Mouse (Mus musculus) large intestine, adult 2 months (tissue): ENCODE data around the gene Tbx1. TPM values are rescaled to one million over a fixed set of nuclear protein-coding genes. Genes with fewer than 3 reads are reported as not detected.

Experiments
- DNase-seq: peaks from one replicate; pipeline ENCODE4 v3.0.0-alpha.2; 2012; ENCODE audit warnings: low read depth, low spot score
- WGBS: fragments of 180-500 bp; shearing (Covaris S2); methylation state at CpG from one replicate; pipeline ENCODE4 v1.1.7; 2018; 5-methylcytosine and 5-hydroxymethylcytosine counted together
- polyA plus RNA-seq: library from polyadenylated mRNA; depleted of rRNA; stranded (reverse); fragments of >200 nt; gene quantifications from 2 replicates; pipeline ENCODE4 v1.2.3, GENCODE M21; 2012

Tbx1 gene
- polyA plus RNA-seq, 1 experiment: 0.99 TPM

GRCm38 (mm10) chr16:18623751-18624540 lies 33.5 kb upstream of the Tbx1 start:
- DNase-seq: no peak
- 85% methylated on average over 15 of the region's 15 CpGs for WGBS

DNA sequence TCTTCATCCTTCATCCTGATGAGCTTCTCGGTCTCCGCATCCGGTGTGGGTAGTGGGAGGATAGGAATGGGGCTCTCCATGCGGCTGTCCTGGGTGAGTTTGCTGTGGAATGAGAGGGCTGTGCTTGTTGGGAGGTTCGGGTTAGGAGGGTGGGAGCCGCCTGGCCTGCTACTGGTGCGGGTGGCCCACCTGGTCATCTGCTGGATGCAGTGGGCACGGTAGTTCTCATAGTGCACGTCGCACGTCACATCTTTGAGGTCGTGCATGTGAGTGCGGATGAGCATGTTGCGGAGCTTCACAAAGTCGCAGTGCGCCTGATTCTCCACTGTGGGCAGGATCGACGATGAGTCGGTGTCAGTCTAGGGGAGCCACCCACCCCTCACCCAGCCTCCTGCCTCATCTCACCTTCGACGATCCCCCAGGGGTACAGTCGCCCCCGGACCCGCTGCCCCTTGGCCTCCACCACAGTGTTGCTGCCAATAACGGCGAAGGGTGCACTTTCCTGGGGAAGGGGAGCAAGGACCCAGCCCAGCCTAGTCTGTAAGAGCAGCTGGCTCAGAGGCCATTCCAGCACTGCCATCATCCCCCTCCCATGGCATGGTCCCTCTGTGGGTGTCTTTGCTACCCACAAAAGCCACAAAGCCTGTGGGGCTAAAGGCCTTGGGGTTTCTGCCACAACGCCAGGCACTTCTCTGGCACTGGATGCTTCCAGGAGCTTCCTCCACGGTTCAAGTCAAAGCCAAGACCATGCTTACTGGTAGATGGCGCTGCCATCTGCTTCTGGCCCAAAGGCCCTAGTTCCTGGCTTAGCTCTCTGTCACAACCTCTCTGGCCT lies 32.7 kb upstream of the Tbx1 start:
- no peak for DNase-seq
- WGBS: 82% methylated on average over 29 of the region's 29 CpGs

GRCm38 (mm10) chr16:18622019-18622418 lies 31.5 kb upstream of the Tbx1 start, which contains the start of gene Gp1bb:
Gene Gp1bb, minus strand, starts transcription at chr16:18622403.
- no peak for DNase-seq
- WGBS: 79% methylated on average over 17 of the region's 17 CpGs

GRCm38 (mm10) chr16:18621362-18622001 lies 31.0 kb upstream of the Tbx1 start:
- 47% methylated on average over 38 of the region's 38 CpGs for WGBS
- DNase-seq: no peak

DNA sequence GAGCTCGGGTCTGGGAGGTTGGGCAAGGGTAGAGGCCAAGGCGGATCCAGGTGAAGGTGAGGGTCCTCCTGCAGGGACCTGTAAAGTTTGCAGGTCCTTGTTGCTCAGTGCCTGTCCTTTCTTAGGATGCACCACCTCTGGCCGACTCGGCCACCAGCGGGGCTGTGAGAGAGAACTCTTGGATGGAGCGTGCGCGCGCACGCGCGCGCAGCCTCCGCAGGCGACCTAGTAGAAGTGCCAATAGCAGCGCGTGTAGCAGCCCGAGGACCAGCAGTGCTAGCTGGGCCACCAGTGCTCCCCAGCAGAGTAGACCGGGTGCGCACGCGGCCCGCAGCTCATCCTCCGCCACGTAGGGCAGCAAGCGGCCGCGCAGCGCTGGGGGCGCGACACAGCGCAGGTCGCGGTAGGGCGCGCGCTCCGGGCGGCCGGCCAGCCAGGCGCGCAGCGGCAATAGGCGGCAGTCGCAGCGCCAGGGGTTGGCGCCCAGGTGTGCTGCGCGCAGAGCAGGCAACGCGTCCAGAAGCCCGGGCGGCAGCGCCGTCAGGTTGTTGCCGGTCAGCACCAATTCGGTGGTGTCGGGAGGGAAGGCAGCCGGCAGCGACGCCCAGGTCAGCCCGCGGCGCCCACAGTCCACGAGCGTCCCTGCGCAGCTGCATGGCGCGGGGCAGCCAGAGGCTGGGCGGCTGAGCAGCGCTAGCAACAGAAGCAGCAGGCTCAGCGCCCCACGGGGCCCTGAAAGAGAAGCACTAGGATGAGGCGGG lies 30.3 kb upstream of the Tbx1 start:
- WGBS: 9% methylated on average over 74 of the region's 74 CpGs
- no peak for DNase-seq

DNA sequence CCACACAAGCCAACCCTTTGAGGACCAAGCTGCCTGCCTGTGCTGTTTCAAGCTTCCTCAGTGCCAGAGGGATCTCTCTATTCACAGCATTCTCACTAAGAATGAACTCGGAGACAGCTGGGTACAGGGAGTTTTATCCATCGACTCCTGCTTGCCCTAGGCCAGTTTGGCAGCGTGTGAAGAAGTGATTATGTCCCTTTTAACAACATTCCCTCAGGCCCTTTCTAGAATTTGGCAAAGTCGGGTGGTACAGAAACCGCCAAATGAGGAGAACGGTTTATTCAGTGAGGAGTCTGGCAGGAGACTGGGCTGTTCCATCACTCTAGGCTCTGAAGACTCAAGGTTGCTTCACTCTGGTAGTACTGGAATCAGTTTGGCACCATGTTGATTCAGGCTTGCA lies 29.7 kb upstream of the Tbx1 start:
- 78% methylated on average over 6 of the region's 6 CpGs for WGBS
- DNase-seq: no peak

DNA sequence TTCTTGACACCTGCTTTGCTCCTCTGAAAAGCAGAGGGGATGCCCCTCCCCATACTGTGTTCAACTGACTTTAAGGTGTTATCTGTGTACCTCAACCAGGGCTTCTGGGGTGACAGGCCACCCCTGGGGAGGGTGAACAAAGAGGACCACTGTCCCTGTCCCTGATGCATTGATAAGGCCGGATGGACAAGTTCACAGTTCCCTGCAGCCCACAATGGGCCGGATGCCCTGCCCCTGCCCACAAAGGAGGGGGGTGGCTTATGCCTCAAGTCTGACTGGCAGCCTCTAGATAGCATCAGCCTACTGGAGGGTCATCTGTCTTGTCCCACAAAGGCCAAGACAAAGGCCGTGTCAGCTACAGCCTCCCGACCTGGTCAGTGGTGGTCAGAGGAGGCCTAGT lies 28.6 kb upstream of the Tbx1 start:
- no peak for DNase-seq
- WGBS: 92% methylated on average over 4 of the region's 4 CpGs

DNA sequence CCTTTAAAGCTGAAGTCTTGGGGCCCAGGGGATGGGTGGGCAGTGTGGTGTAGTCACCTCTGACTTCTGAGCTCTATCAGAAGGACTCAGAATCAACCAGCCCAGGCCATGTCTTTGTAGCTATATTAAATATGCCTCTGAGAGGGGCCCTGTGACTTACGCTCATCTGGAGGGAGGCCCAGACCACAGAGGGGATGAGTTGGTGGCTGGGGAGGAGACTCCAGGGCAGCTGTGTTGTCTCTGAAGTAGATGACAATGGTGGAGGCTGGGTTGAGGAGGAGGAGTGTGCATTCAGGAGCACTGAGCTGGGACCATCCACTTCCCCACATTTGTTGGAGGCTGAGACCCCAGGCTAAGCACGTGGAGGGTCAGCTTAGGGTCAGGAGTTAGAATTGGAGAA lies 27.8 kb upstream of the Tbx1 start:
- no peak for DNase-seq
- 83% methylated on average over 2 of the region's 2 CpGs for WGBS

DNA sequence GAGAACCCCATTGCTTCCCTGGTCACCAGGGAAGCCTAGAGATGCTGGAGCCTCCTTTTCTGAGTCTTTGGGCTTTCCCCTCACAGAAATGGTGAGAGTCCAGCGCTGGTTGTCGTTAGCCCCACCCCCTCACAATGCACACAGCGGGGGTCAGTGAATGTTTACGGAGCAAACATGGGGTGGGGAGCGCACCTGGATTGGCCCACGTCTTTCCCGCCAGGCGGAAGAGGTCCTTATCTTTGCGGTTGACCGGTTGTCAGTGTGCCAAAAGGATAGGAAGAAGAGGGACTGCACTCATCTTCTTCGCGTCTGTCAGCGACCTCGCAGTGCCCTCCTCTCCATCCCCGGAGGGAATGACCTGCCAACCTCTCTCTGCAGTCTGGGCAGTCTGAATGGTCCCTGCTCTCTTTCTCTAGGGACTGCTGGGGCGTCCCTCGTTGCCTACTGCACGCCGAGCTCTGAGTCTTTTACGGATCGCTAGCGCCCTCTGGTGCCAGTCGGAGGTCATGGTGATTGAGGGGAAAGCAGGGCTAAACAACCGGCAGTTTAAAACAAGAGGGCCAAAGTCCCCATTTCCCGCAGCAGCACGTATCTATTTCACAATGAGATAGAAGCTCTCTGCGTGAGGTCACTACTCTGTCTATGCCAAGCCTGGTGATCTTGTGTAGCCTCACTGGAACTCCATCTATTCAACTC lies 27.0 kb upstream of the Tbx1 start:
- DNase-seq: peak; percentile 75
- WGBS: 2% methylated on average over 27 of the region's 27 CpGs

- WGBS: 72% methylated on average over 3 of the region's 3 CpGs
- no peak for DNase-seq
Measured at GRCm38 (mm10) chr16:18613301-18613700, 22.8 kb upstream of the Tbx1 start.

DNA sequence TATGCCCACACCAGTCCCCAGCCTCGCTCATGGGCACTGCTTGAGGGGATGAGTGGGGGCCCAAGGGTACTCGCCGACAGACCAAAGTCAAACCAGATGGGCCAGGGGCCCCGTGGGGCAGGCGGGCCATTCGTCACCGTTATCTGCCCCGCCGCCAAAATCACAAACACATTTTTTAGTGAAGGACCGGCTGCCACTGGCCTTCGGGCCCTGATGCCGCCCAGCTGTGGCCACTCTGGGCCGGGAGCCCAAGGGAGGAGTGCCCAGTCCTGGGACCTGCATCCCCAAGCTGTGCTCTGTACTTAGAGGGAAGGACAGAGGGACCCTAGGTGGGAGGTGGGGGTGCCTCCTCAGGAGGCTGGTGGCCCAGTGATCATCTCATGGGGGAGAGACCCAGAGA lies 21.3 kb upstream of the Tbx1 start:
- WGBS: 77% methylated on average over 13 of the region's 13 CpGs
- no peak for DNase-seq

DNA sequence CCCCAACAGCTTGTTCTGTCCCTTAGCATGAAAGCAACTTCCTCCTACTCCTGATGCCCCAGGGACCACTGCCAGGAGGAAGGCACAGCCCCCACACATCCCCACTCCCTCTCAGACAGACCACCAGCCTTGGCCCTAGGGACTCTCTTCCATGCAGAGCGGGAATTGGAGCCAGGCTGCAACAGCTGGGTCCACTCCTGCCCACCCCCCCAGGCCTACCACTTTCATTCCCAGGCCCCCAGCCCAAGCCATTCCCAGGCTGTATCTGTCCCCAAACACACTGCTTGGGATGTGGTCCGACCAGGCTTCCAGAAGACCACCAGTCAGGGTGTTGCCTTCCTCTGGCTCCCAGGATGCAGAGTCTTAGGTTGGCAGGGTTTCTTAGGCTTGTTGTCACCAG lies 18.6 kb upstream of the Tbx1 start:
- no peak for DNase-seq
- WGBS: 82% methylated on average over 2 of the region's 2 CpGs

DNA sequence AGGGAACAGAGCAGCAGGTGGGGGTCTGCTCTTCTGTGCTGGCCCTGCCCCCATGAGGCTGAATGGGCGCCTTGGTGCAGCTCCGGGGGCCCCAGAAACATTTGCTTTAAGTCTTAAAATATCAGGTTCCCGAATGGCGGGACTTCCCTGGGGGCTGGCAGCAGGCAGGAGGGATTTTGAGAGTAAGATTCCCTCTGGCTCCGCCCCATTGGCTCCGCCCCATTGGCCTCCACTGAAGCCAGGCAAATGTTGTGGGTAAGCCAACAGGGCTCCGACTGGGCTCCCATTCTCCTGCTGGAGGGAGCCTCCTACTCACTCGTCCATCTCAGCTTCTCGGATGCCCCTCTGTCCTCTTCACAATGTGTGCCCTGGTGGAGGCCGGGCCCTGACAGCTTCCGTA lies 17.8 kb upstream of the Tbx1 start:
- 31% methylated on average over 11 of the region's 11 CpGs for WGBS
- no peak for DNase-seq

GRCm38 (mm10) chr16:18605705-18606104 lies 15.2 kb upstream of the Tbx1 start:
- no peak for DNase-seq
- WGBS: 72% methylated on average over 5 of the region's 5 CpGs

GRCm38 (mm10) chr16:18604267-18604701 lies 13.8 kb upstream of the Tbx1 start:
- no peak for DNase-seq
- 65% methylated on average over 8 of the region's 8 CpGs for WGBS

DNA sequence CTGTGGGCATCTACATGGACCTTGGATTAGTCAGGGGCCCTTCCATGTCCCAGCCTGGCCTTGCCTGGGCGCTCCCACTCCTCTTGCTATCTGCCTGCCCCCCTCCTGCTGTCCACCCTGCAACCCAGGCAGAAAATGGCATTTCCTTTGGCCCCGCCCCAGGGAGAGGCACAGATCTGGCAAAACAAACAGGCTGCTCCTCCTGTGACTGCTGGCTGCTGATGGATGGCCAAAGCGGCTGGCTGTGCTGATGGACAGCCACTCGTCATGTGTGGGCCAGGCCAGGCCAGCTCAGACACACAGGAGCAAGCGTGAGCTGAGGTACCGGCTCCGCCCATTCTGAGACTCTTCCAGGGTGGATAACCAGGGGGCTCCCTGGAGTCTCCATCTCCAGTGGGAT lies 11.0 kb upstream of the Tbx1 start:
- DNase-seq: no peak
- 60% methylated on average over 7 of the region's 7 CpGs for WGBS

GRCm38 (mm10) chr16:18598006-18598405 lies 7.5 kb upstream of the Tbx1 start:
- DNase-seq: no peak
- WGBS: 71% methylated on average over 3 of the region's 3 CpGs

DNA sequence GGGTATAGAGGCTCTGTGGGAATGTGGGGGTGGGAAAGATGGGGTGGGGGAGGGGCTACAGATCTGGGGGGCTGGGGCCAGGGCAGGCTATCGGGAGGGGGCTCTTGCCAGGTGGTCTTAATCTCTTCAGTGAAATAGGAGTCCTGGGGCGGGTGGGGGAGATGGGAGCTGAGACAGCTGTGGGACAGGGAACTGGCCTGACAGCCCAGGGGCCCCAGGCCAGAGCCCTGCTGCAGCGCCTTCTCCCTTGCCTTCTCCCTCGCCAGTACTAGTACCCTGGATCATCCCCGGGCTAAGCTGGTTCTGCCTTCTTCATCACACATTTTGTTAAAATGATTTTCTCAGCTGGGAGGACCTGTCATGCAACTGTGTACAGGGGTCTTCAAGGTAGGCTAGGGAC lies 5.8 kb upstream of the Tbx1 start:
- no peak for DNase-seq
- 67% methylated on average over 5 of the region's 5 CpGs for WGBS

- 82% methylated on average over 2 of the region's 2 CpGs for WGBS
- DNase-seq: no peak
Measured at GRCm38 (mm10) chr16:18593930-18594329, 3.5 kb upstream of the Tbx1 start.
